Mouse (Mus musculus) bone marrow macrophage, adult 2 months (primary cell): ENCODE data around the gene Abca7. TPM values are rescaled to one million over a fixed set of nuclear protein-coding genes. Genes with fewer than 3 reads are reported as not detected.

Source experiments
- H3K27ac ChIP-seq: 2 replicates; pipeline ENCODE4 v1.5.1; 2012; ENCODE audit warnings: low read depth, low read length; ENCODE audit not compliant: insufficient read depth
- H3K4me1 ChIP-seq: 2 replicates; pipeline ENCODE4 v1.6.1; 2012; ENCODE audit warnings: low read length; ENCODE audit not compliant: control insufficient read depth, insufficient read depth
- H3K4me3 ChIP-seq: 2 replicates; pipeline ENCODE4 v1.5.1; 2012; ENCODE audit warnings: mild to moderate bottlenecking, low read length, moderate library complexity; ENCODE audit not compliant: insufficient read depth
- CTCF ChIP-seq: IDR thresholded peaks from 2 replicates; pipeline ENCODE4 v1.5.1; 2012; ENCODE audit warnings: low read depth, mild to moderate bottlenecking, low read length, moderate library complexity
- POLR2A ChIP-seq: IDR thresholded peaks from 2 replicates; pipeline ENCODE4 v1.6.1; 2012; ENCODE audit warnings: mild to moderate bottlenecking, low read depth, low read length, borderline replicate concordance
- polyA plus RNA-seq: library from polyadenylated mRNA; stranded (reverse); fragments of >200 nt; gene quantifications from 2 replicates; pipeline ENCODE4 v1.2.4, GENCODE M21; 2012; ENCODE audit not compliant: missing spikeins, insufficient read depth, insufficient read length

Abca7 gene
- polyA plus RNA-seq, 1 experiment, result 27.5 TPM

DNA sequence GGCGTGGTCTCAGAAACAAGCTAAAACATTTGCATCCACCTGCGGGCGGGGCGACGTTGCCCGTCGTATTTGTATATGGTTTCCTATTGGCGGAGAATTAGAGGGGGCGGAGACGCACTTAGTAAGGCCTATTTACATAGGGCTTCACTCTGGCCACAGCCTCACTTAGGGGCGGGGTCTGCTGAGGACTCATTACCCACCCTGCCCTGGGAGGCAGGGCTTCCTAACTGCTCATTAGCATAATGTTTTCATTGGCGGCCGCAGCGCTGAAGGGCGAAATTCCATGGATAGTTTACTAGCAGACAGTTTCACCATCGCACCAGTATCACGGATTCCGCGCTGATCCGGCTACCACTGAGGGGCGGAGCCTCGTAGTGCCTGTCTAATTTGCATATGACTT is 11.4 kb upstream of the Abca7 start:
- H3K27ac ChIP-seq, result peak overlapping the region; percentile 87
- H3K4me3 ChIP-seq, result peak overlapping the region; percentile 91
- TF ChIP-seq CTCF (no peak), POLR2A (no peak)
- H3K4me1 ChIP-seq, result peaks cover 17% of the 10 kb centered on the region

DNA sequence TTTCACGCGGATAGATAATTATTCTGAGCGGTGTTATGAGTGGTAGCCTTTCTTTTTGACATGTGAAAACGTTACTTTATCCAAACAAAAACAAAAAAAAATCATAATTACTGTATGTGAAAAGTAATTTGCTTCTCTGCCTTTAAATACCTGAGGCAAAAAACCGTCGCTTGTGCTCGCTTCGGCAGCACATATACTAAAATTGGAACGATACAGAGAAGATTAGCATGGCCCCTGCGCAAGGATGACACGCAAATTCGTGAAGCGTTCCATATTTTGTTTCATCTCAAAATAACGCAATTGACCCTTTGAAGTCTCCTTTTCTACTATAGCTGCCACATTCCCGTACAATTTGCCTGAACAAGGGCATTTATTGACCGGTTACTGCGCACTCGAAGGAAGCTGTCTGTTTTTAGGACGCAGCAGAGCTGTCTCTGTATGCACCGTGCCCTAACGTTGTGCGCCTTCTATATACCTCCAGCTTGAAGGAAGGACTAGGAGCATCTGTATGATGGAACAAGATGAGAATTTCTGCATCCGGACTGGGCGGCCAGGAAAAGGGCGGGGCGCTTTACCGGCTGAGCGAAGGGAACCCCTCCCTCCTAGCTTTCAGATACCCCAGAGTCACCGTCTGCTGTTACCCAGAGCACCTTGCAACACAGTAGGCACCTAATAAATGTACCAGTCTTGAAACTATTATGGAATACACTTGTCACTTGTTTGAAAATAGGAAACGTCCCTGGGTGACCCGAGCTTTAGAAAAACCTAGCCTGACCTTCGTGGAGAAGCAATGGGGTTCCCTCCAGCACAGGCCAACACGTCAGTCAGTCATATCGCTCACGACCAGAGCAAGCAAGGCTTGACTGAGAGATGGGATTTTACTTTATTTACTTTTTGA is 10.7 kb upstream of the Abca7 start:
- Histone ChIP-seq H3K27ac (peak overlapping the region; percentile 86), H3K4me3 (peak overlapping the region; percentile 91), H3K4me1 (peaks cover 17% of the 10 kb centered on the region)
- TF ChIP-seq POLR2A (no peak), CTCF (no peak)

DNA sequence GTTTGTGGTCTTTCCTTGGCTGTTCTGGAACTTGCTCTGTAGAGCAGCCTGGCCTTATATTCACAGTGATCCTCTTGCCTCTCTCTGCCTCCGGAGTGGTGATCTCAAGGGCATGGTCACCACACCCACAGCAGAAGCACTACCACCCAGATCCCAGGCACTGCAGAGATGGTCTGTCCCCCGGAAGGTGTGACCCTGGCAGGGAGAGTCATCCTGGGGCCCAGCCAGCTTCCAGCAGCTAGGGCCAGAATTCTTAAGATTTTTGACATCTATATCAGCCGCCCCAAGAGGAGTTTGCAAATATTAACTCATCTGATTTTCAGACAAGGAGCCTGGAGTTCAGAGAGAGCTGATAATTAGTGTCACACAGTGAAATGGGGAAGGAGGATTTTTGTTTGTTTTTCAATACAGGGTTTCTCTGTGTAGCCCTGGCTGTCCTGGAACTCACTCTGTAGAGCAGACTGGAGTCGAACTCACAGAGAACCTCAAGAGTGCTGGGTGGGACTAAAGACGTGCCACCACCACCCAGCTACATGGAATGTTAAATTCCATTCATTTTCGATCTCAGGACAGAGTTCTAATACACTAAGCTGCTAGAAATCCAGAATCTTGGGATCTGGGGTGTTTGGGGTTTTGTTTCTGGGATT is 9.9 kb upstream of the Abca7 start:
- peak overlapping the region; percentile 86 for H3K27ac ChIP-seq
- peak overlapping the region; percentile 51 for H3K4me3 ChIP-seq
- peaks cover 17% of the 10 kb centered on the region for H3K4me1 ChIP-seq
- TF ChIP-seq POLR2A (no peak), CTCF (no peak)

DNA sequence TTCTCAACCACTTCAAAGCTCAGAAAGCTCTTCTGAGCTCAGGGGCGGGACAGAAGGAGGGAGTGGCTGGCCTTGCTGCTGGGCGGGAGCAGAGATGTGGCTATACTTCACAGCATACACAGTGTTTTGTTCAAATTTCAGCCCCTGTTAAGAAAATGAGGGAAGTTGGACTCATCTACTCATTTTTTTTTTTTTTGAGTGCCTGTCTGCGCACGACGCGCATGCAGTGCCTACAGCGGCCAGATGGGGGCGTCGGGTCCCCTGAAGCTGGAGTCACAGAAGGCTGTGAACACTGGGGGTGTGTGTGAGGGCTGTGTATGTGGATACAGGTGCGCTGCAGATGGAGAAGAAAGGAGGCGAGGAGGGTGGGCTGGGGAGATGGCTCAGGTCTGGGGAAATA is 9.3 kb upstream of the Abca7 start:
- Histone ChIP-seq H3K4me3 (peak overlapping the region; percentile 4; the same call in 1 of the 2 replicates), H3K27ac (peak overlapping the region; percentile 86), H3K4me1 (peaks cover 17% of the 10 kb centered on the region)
- no peak for TF ChIP-seq POLR2A
- TF ChIP-seq CTCF, result peak; percentile 88

DNA sequence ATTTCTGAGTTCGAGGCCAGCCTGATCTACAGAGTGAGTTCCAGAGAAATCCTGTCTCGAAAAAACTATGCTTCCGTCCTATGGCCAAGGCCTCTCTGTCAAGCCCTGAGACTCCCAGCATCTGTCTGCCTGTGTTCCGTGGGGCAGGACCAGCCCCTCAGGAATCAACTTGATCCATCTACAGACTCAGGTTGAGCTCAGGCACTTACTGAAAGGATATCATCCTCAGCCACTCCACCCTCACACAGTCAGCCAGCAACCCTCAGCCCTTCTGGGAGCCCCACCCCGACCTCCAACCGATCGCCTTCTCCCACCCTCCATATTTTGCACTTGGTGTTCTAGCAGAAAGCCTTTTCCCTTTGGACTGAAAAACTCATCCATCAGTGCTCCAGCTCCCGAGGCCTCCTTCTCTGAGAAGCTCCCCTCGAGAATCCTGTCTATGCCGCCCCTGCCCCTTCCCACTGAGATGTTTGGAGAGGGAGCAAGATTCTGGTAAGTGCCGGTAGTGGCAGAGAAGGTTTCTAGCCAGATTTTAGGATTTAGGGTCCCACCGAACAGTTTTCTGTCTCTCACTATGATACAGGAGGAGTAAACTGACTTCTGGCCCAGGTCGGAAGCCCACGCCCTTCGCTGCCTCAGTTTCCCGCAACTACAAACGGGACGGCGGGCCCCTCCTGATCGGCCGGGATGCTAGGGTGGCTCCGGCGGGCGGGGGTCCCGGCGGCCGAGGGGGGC is 8.4 kb upstream of the Abca7 start:
- Histone ChIP-seq H3K4me3 (no peak overlapping the region), H3K4me1 (peaks cover 9% of the 10 kb centered on the region), H3K27ac (no peak overlapping the region)
- no peak for TF ChIP-seq POLR2A
- no peak for TF ChIP-seq CTCF

DNA sequence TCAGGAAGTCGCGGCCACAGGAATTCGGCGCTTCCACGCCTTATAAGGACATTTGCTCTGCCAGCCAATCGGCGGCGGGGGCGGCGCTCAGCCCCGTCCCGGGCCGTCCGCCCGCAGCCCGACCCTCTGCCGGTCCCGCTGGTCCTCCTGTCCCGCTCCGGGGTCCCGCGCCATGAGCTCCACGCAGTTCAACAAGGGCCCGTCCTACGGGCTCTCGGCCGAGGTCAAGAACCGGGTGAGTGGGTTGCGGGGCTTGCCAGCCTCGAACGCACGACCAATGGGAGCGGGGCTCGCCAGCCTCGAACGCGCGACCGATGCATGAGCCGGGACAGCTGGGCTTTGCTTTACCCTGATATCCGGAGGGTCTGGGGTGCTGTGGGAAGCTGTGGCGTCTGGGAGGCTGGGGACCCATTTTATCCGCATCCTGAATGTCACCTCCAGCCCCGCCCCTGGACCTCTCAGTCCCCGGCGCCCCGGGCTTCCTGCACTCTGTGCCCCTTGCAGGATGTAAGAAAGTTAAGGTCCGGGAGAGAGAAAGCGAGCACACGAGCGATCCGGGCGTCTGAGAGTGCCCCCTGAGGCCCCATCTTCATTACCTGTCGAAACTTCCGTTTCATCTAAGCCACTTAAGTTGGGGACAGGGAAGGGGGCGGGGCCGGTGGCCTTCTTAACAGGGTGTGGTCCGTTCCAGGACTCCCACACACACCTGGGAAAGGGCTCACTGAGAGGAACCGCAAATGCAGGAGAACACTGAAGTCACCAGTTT is 7.6 kb upstream of the Abca7 start, which contains the start of gene Cnn2:
Gene Cnn2 (plus strand): TSS at position 79 of the 766 bp plus-strand sequence.
- H3K27ac ChIP-seq, result no peak within 1 kb of the TSS
- H3K4me3 ChIP-seq, result peak within 1 kb of the TSS; percentile 38
- H3K4me1 ChIP-seq, result peaks cover 10% of the 10 kb centered on the region
- TF ChIP-seq CTCF (no peak), POLR2A (no peak)

DNA sequence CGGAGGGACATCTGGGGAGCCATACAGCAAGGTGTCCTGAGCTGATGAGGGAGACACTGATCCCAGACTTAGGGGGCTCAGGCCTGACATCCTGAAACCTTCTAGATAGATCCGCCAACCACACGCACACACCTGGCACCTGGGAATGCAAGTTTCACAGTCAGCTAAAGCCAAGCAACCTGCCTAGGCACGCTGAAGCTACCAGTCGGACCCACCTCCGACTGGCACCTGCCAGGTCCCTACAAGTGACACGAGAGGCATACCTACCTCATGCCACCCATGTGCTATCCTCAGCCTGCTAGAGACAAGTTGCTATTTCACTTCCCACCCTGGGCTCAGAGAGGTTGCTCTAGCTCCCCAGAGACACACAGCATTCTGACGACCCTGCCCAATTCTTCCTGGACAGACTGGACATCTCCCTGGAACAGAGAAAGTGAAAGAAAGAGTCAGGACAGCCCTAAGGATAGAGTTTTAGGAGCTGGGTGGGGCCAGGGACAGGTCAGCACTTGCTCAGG is 7.0 kb upstream of the Abca7 start:
- H3K4me3 ChIP-seq, result no peak overlapping the region
- no peak overlapping the region for H3K27ac ChIP-seq
- H3K4me1 ChIP-seq, result peaks cover 14% of the 10 kb centered on the region
- TF ChIP-seq CTCF (no peak), POLR2A (no peak)

DNA sequence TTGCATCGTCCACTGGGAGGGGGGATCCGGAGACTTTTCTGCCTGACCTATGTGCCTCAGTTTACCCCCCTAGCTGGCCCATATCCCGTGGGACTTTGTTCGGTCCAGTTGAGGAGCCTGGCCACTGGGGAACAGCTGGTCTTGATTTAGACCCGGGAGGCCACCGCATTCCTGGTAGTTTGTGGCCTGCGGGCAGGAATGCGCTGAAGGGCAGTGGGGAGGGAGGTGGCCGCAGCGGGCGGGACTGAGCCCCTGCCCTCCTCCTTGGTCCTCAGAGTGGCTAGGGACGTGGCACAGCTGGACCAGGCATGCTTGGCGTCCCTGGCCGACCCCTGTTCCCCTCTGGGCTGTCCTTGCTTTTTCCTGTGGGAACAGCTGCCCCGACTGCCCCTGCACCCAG is 6.4 kb upstream of the Abca7 start:
- Histone ChIP-seq H3K27ac (no peak overlapping the region), H3K4me3 (no peak overlapping the region), H3K4me1 (peaks cover 18% of the 10 kb centered on the region)
- TF ChIP-seq POLR2A, result no peak
- no peak for TF ChIP-seq CTCF

DNA sequence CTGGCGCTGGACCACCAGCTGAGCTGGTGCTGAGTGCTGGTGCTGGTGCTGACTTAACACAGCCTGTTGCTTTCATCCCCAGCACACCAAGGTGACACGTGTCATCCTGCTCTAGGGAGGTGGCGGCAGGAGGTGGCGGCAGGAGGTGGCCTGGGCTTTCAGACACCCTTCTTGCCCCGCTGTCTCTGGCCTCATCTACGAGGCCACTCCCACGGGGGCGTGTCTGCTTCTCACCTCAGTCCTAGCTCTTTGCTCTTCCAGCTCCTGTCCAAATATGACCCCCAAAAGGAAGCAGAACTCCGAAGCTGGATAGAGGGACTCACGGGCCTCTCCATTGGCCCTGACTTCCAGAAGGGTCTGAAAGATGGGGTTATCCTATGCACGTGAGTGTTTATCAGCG is 5.2 kb upstream of the Abca7 start:
- Histone ChIP-seq H3K4me1 (peaks cover 28% of the 10 kb centered on the region), H3K4me3 (no peak overlapping the region), H3K27ac (no peak overlapping the region)
- TF ChIP-seq CTCF (no peak), POLR2A (no peak)
